Mouse (Mus musculus) lung, embryonic 14.5 days (tissue): Measurements from ENCODE around the gene Rtn4ip1. TPM values are rescaled to one million over a fixed set of nuclear protein-coding genes. Genes with fewer than 3 reads are reported as not detected.
"Not testable (repeated sequence)": the region's sequence is repeated elsewhere in the genome, so short reads cannot be mapped to it uniquely, and the experiment has no call there.

Experiments used
- ATAC-seq: fragments of 200-750 bp; cut with Nextera tagmentation; 2 replicates; pipeline ENCODE4 v1.8.0; 2017; ENCODE audit warnings: mild to moderate bottlenecking, moderate TSS enrichment, moderate library complexity; ENCODE audit not compliant: insufficient read depth
- DNase-seq: peaks from one replicate; pipeline ENCODE4 v3.0.0-alpha.2; 2015
- H3K27ac ChIP-seq: fragments of 300-500 bp; sonication (generic); 2 replicates; pipeline ENCODE4 v1.5.1; 2014; ENCODE audit warnings: low read depth, mild to moderate bottlenecking, moderate library complexity
- H3K27me3 ChIP-seq: fragments of 300-500 bp; sonication (generic); 2 replicates; pipeline ENCODE4 v1.6.1; 2014; ENCODE audit warnings: low read length, control low read depth; ENCODE audit not compliant: insufficient read depth
- H3K36me3 ChIP-seq: fragments of 300-500 bp; sonication (generic); 2 replicates; pipeline ENCODE4 v1.6.1; 2014; ENCODE audit warnings: control low read depth; ENCODE audit not compliant: insufficient read depth
- H3K4me1 ChIP-seq: fragments of 300-500 bp; sonication (generic); 2 replicates; pipeline ENCODE4 v1.6.1; 2014; ENCODE audit warnings: antibody characterized with exemption, control low read depth; ENCODE audit not compliant: insufficient read depth
- H3K4me2 ChIP-seq: fragments of 300-500 bp; sonication (generic); 2 replicates; pipeline ENCODE4 v1.6.1; 2014; ENCODE audit warnings: mild to moderate bottlenecking
- H3K4me3 ChIP-seq: fragments of 300-500 bp; sonication (generic); 2 replicates; pipeline ENCODE4 v1.5.1; 2014; ENCODE audit warnings: low read depth, low read length
- H3K9ac ChIP-seq: fragments of 300-500 bp; sonication (generic); 2 replicates; pipeline ENCODE4 v1.6.1; 2014
- H3K9me3 ChIP-seq: fragments of 300-500 bp; sonication (generic); 2 replicates; pipeline ENCODE4 v1.6.1; 2016; ENCODE audit warnings: low read depth, low read length, control low read depth
- CTCF ChIP-seq: IDR thresholded peaks from 2 replicates; pipeline ENCODE4 v1.5.1; 2016; ENCODE audit warnings: antibody characterized with exemption, low read depth
- WGBS: fragments of 180-500 bp; shearing (Covaris S2); extraction: QIAGEN DNeasy Blood & Tissue Kit; methylation state at CpG from one replicate; pipeline ENCODE4 v1.1.7; 2014; 5-methylcytosine and 5-hydroxymethylcytosine counted together
- polyA plus RNA-seq: library from polyadenylated mRNA; unstranded; fragments of >200 nt; fragmentation: Nextera tagmentation; extraction: Ambion mirVana; gene quantifications from 2 replicates; pipeline ENCODE4 v1.2.1, GENCODE M21; 2014

Gene Rtn4ip1
- polyA plus RNA-seq, 1 experiment from 2014 or later = 15.0 TPM

GRCm38 (mm10) chr10:43910873-43911142, 9.2 kb downstream of the Rtn4ip1 start:
- no peaks in the 10 kb centered on the region for H3K27me3 ChIP-seq
- H3K27ac ChIP-seq = no peak overlapping the region
- H3K4me1 ChIP-seq = no peaks in the 10 kb centered on the region
- no peaks in the 10 kb centered on the region for H3K9me3 ChIP-seq
- no peak for ATAC-seq
- WGBS = 87% methylated on average over 8 of the region's 8 CpGs
- no peak for TF ChIP-seq CTCF
- no peaks in the 10 kb centered on the region; the same call in 1 of the 2 replicates for H3K36me3 ChIP-seq
- no peak overlapping the region for H3K4me2 ChIP-seq
- no peak overlapping the region for H3K9ac ChIP-seq
- no peak overlapping the region for H3K4me3 ChIP-seq
- no peak for DNase-seq

GRCm38 (mm10) chr10:43912236-43912635, 10.6 kb downstream of the Rtn4ip1 start:
- H3K36me3 ChIP-seq = no peaks in the 10 kb centered on the region; the same call in 1 of the 2 replicates
- no peak for TF ChIP-seq CTCF
- H3K4me1 ChIP-seq = peaks cover under 1% of the 10 kb centered on the region; the same call in 1 of the 2 replicates
- DNase-seq (no peak), ATAC-seq (no peak)
- no peaks in the 10 kb centered on the region for H3K9me3 ChIP-seq
- no peak overlapping the region for H3K4me3 ChIP-seq
- no peak overlapping the region for H3K27ac ChIP-seq
- no peak overlapping the region for H3K4me2 ChIP-seq
- H3K27me3 ChIP-seq = no peaks in the 10 kb centered on the region
- 74% methylated on average over 3 of the region's 3 CpGs for WGBS
- no peak overlapping the region for H3K9ac ChIP-seq

- H3K9me3 ChIP-seq = no peaks in the 10 kb centered on the region
- no peaks in the 10 kb centered on the region for H3K36me3 ChIP-seq
- H3K9ac ChIP-seq = no peak overlapping the region
- H3K4me3 ChIP-seq = no peak overlapping the region
- ATAC-seq (no peak), DNase-seq (no peak)
- no peaks in the 10 kb centered on the region for H3K27me3 ChIP-seq
- H3K4me1 ChIP-seq = peaks cover 4% of the 10 kb centered on the region; the same call in 1 of the 2 replicates
- H3K4me2 ChIP-seq = no peak overlapping the region
- no peak for TF ChIP-seq CTCF
- WGBS = 78% methylated on average over 12 of the region's 12 CpGs
- no peak overlapping the region for H3K27ac ChIP-seq
Observed at GRCm38 (mm10) chr10:43916181-43916580, 14.6 kb downstream of the Rtn4ip1 start.

GRCm38 (mm10) chr10:43916737-43917136, 15.1 kb downstream of the Rtn4ip1 start:
- ATAC-seq = no peak
- no peak for TF ChIP-seq CTCF
- H3K27me3 ChIP-seq = no peaks in the 10 kb centered on the region
- no peak overlapping the region for H3K27ac ChIP-seq
- H3K9ac ChIP-seq = no peak overlapping the region
- no peak overlapping the region for H3K4me2 ChIP-seq
- no peaks in the 10 kb centered on the region for H3K9me3 ChIP-seq
- DNase-seq = no peak
- H3K4me1 ChIP-seq = peaks cover 4% of the 10 kb centered on the region; the same call in 1 of the 2 replicates
- WGBS = 79% methylated on average over 2 of the region's 2 CpGs
- no peaks in the 10 kb centered on the region for H3K36me3 ChIP-seq
- H3K4me3 ChIP-seq = no peak overlapping the region

- ATAC-seq = peak; percentile 62; the same call in 1 of the 2 replicates
- Histone ChIP-seq H3K4me3 (no peak overlapping the region), H3K36me3 (peaks cover 2% of the 10 kb centered on the region; the same call in 1 of the 2 replicates), H3K27ac (no peak overlapping the region), H3K9ac (no peak overlapping the region), H3K27me3 (no peaks in the 10 kb centered on the region), H3K4me2 (no peak overlapping the region), H3K9me3 (no peaks in the 10 kb centered on the region), H3K4me1 (peaks cover 4% of the 10 kb centered on the region; the same call in 1 of the 2 replicates)
- DNase-seq = peak; percentile 92
- TF ChIP-seq CTCF = peak; percentile 95
- WGBS = 39% methylated on average over 17 of the region's 17 CpGs
Observed at GRCm38 (mm10) chr10:43918696-43919608, 17.3 kb downstream of the Rtn4ip1 start.

GRCm38 (mm10) chr10:43923096-43923495, 21.5 kb downstream of the Rtn4ip1 start:
- no peak overlapping the region for H3K4me3 ChIP-seq
- no peaks in the 10 kb centered on the region for H3K9me3 ChIP-seq
- 87% methylated on average over 3 of the region's 3 CpGs for WGBS
- H3K27ac ChIP-seq = no peak overlapping the region
- H3K4me2 ChIP-seq = no peak overlapping the region
- TF ChIP-seq CTCF = no peak
- ATAC-seq = no peak
- H3K4me1 ChIP-seq = no peaks in the 10 kb centered on the region
- DNase-seq = no peak
- H3K9ac ChIP-seq = no peak overlapping the region
- peaks cover 2% of the 10 kb centered on the region; the same call in 1 of the 2 replicates for H3K36me3 ChIP-seq
- no peaks in the 10 kb centered on the region for H3K27me3 ChIP-seq

- not testable (repeated sequence) for H3K27me3 ChIP-seq, DNase-seq, H3K27ac ChIP-seq, H3K4me2 ChIP-seq, H3K9me3 ChIP-seq, ATAC-seq, H3K36me3 ChIP-seq, H3K4me1 ChIP-seq, H3K4me3 ChIP-seq, H3K9ac ChIP-seq
- 0 out of 2 replicates have a peak, but pooled peaks have one; percentile 5 for TF ChIP-seq CTCF
- WGBS = 91% methylated on average over 9 of the region's 9 CpGs
Observed at GRCm38 (mm10) chr10:43925776-43926175, 24.2 kb downstream of the Rtn4ip1 start.
